Mouse (Mus musculus): ENCODE measurements at regions not wholly inside any gene's neighbourhood (a gene's known extent, or its start where the extent isn't known, plus 50 kb on each side); places are given as distances from the start of the nearest gene placed in this dataset.

- H3K27ac ChIP-seq (ENCODE audit: low read depth, low read length), result no peak overlapping the region
- no peaks in the 10 kb centered on the region for H3K4me1 ChIP-seq (ENCODE audit: insufficient read depth)
- DNase-seq (peak; percentile 8), ATAC-seq (no peak; the same call in 1 of the 2 replicates)
- H3K36me3 ChIP-seq (ENCODE audit: insufficient read depth), result no peaks in the 10 kb centered on the region
- H3K4me3 ChIP-seq (ENCODE audit: low read depth, low read length), result no peak overlapping the region
- no peaks in the 10 kb centered on the region for H3K27me3 ChIP-seq (ENCODE audit: insufficient read depth, low read length)
- no peaks in the 10 kb centered on the region for H3K9me3 ChIP-seq (ENCODE audit: low read length)
- WGBS, result 24% methylated on average over 1 of the region's 1 CpGs
- TF ChIP-seq CTCF (IDR thresholded peaks at IDR 0.05; ENCODE audit: low read depth), result no peak
- H3K9ac ChIP-seq, result no peak overlapping the region
- no peak overlapping the region for H3K4me2 ChIP-seq (ENCODE audit: low read depth)
Observed at GRCm38 (mm10) chr14:113930779-113931178, 616.4 kb downstream of the Tpm3-rs7 start.

DNA sequence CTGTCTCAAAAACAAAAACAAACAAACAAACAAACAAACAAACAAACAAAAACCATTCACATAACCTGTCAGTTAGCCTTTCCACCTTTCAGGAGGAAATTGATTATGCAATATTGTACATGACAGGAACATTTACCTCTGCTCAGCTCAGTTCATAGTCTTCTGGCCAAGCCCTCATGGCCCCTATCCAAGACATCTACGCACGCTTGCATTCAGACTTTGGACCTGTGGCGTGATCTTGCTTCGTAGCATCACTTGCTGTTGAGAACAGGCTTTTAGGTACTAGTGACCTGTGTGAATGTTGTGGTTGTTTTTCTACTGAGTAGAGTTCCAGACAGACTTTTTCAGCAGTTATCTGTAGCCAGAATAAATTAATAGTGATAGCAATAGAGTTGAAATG is 619.4 kb downstream of the Tpm3-rs7 start:
- no peaks in the 10 kb centered on the region for H3K4me1 ChIP-seq (ENCODE audit: insufficient read depth)
- H3K4me3 ChIP-seq (ENCODE audit: low read depth, low read length), result no peak overlapping the region
- no peak overlapping the region for H3K4me2 ChIP-seq (ENCODE audit: low read depth)
- DNase-seq, result no peak
- H3K9me3 ChIP-seq (ENCODE audit: low read length), result no peaks in the 10 kb centered on the region
- TF ChIP-seq CTCF (IDR thresholded peaks at IDR 0.05; ENCODE audit: low read depth), result no peak
- ATAC-seq, result no peak
- H3K36me3 ChIP-seq (ENCODE audit: insufficient read depth), result no peaks in the 10 kb centered on the region
- no peaks in the 10 kb centered on the region for H3K27me3 ChIP-seq (ENCODE audit: insufficient read depth, low read length)
- no peak overlapping the region for H3K27ac ChIP-seq (ENCODE audit: low read depth, low read length)
- 84% methylated on average over 4 of the region's 4 CpGs for WGBS
- no peak overlapping the region for H3K9ac ChIP-seq
